Mouse (Mus musculus) forebrain, embryonic 14.5 days (tissue): ENCODE data around the gene Zscan12. TPM values are rescaled to one million over a fixed set of nuclear protein-coding genes. Genes with fewer than 3 reads are reported as not detected.

ENCODE experiments used
- ATAC-seq: fragments of 200-750 bp; cut with Nextera tagmentation; 2 replicates; pipeline ENCODE4 v1.8.0; 2017; ENCODE audit warnings: mild to moderate bottlenecking, moderate library complexity
- DNase-seq: peaks from one replicate; pipeline ENCODE4 v3.0.0-alpha.2; 2015; ENCODE audit warnings: low spot score
- H3K27ac ChIP-seq: fragments of 300-500 bp; sonication (generic); 2 replicates; pipeline ENCODE4 v1.5.1; 2014; ENCODE audit warnings: low read depth, mild to moderate bottlenecking, control low read depth, low read length, moderate library complexity
- H3K27me3 ChIP-seq: fragments of 300-500 bp; sonication (generic); replicated peaks from 2 replicates; pipeline ENCODE4 v1.6.1; 2014; ENCODE audit warnings: low read length, control low read depth, mixed read lengths; ENCODE audit not compliant: control insufficient read depth, insufficient read depth
- H3K36me3 ChIP-seq: fragments of 300-500 bp; sonication (generic); 2 replicates; pipeline ENCODE4 v1.6.1; 2014; ENCODE audit warnings: low read length, control low read depth; ENCODE audit not compliant: control insufficient read depth, insufficient read depth
- H3K4me1 ChIP-seq: fragments of 300-500 bp; sonication (generic); 2 replicates; pipeline ENCODE4 v1.6.1; 2014; ENCODE audit warnings: antibody characterized with exemption, low read length, control low read depth; ENCODE audit not compliant: control insufficient read depth, insufficient read depth
- H3K4me2 ChIP-seq: fragments of 300-500 bp; sonication (generic); 2 replicates; pipeline ENCODE4 v1.6.1; 2014; ENCODE audit warnings: mild to moderate bottlenecking, control low read depth, low read length
- H3K4me3 ChIP-seq: fragments of 300-500 bp; sonication (generic); 2 replicates; pipeline ENCODE4 v1.5.1; 2014; ENCODE audit warnings: low read depth, low read length, control low read depth
- H3K9ac ChIP-seq: fragments of 300-500 bp; sonication (generic); 2 replicates; pipeline ENCODE4 v1.6.1; 2014; ENCODE audit warnings: mild to moderate bottlenecking, low read length, control low read depth, moderate library complexity
- H3K9me3 ChIP-seq: fragments of 300-500 bp; sonication (generic); replicated peaks from 2 replicates; pipeline ENCODE4 v1.6.1; 2016; ENCODE audit warnings: low read length, control low read depth, mixed read lengths; ENCODE audit not compliant: control insufficient read depth
- WGBS: fragments of 180-500 bp; shearing (Covaris S2); extraction: QIAGEN DNeasy Blood & Tissue Kit; methylation state at CpG from one replicate; pipeline ENCODE4 v1.1.7; 2014; 5-methylcytosine and 5-hydroxymethylcytosine counted together
- polyA plus RNA-seq: library from polyadenylated mRNA; unstranded; fragments of >200 nt; fragmentation: Nextera tagmentation; extraction: Ambion mirVana; gene quantifications from 2 replicates; pipeline ENCODE4 v1.2.1, GENCODE M21; 2014

The Zscan12 gene
- 14.7 and 15.0 TPM in 2 replicates for polyA plus RNA-seq

GRCm38 (mm10) chr13:21362621-21363248, at the start of gene Zscan12:
Zscan12 (plus strand) TSS chr13:21362820.
- H3K4me1 ChIP-seq: peaks cover 18% of the 10 kb centered on the region
- DNase-seq (peak; percentile 98), ATAC-seq (peak; percentile 100)
- 0 out of 2 replicates have a peak within 1 kb of the TSS, but pooled peaks have one; percentile 39 for H3K27ac ChIP-seq
- WGBS: under 1% methylated on average over 29 of the region's 29 CpGs
- H3K4me2 ChIP-seq: peak within 1 kb of the TSS; percentile 62
- 0 out of 2 replicates have a peak, but pooled peaks cover 2% of the 10 kb centered on the region for H3K36me3 ChIP-seq
- H3K4me3 ChIP-seq: peak within 1 kb of the TSS; percentile 66
- peak within 1 kb of the TSS; percentile 85 for H3K9ac ChIP-seq
- H3K27me3 ChIP-seq: no peaks in the 10 kb centered on the region
- H3K9me3 ChIP-seq: no peaks in the 10 kb centered on the region

- no peaks in the 10 kb centered on the region for H3K9me3 ChIP-seq
- H3K4me3 ChIP-seq: no peak overlapping the region
- 54% methylated on average over 3 of the region's 5 CpGs for WGBS
- H3K4me2 ChIP-seq: no peak overlapping the region
- no peak overlapping the region for H3K27ac ChIP-seq
- H3K4me1 ChIP-seq: no peaks in the 10 kb centered on the region
- H3K36me3 ChIP-seq: no peaks in the 10 kb centered on the region
- no peaks in the 10 kb centered on the region for H3K27me3 ChIP-seq
- ATAC-seq: no peak
- no peak for DNase-seq
- H3K9ac ChIP-seq: no peak overlapping the region
Observed at GRCm38 (mm10) chr13:21312854-21313253, 49.8 kb upstream of the Zscan12 start.

DNA sequence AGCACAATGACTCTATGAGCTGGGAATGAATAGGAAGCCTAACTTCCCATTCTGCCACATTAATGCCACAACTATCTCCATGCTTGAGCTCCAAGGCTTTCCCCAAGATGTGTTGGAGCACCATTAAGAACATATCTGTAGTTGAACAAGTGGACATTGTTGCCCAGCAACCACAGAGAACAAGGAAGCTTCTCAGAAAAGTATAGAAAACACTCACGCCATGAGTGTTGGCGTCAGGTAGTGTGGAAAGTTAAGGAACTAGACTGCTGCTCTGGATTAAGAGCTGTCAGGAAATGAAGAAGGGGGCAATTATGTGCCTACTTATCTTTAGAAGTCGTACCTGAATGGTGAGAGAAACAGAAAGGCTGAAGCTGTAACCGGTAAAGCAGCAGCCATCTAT, 48.7 kb upstream of the Zscan12 start:
- Histone ChIP-seq H3K9ac (no peak overlapping the region), H3K27me3 (no peaks in the 10 kb centered on the region), H3K4me3 (no peak overlapping the region), H3K4me2 (no peak overlapping the region), H3K27ac (no peak overlapping the region), H3K36me3 (no peaks in the 10 kb centered on the region), H3K9me3 (no peaks in the 10 kb centered on the region), H3K4me1 (no peaks in the 10 kb centered on the region)
- no peak for ATAC-seq
- WGBS: 87% methylated on average over 4 of the region's 4 CpGs
- DNase-seq: no peak

DNA sequence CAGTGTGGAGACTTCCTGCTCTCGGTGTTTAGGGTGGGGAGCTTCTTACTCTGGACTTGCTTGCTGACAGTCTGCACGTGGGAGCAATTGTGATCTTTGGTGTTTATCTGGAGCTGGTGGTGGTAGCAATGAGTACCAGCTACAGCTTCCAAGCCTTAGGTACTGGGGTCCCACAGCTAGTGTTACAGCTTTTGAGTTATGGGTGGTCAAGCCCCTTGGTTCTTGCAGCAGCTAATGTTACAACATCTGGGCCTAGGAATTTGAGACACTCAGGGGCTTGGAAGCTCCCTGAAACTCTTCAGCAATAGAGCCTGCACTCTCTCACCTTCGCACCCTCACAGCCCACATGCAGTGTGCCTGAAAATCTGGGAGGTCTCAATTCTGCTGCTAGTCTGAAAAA, 42.4 kb upstream of the Zscan12 start:
- Histone ChIP-seq H3K4me1 (peaks cover 3% of the 10 kb centered on the region; the same call in 1 of the 2 replicates), H3K36me3 (no peaks in the 10 kb centered on the region), H3K9me3 (no peaks in the 10 kb centered on the region), H3K4me2 (no peak overlapping the region), H3K27me3 (no peaks in the 10 kb centered on the region), H3K4me3 (no peak overlapping the region), H3K9ac (no peak overlapping the region), H3K27ac (no peak overlapping the region)
- DNase-seq (no peak), ATAC-seq (no peak)
- 76% methylated on average over 3 of the region's 3 CpGs for WGBS

DNA sequence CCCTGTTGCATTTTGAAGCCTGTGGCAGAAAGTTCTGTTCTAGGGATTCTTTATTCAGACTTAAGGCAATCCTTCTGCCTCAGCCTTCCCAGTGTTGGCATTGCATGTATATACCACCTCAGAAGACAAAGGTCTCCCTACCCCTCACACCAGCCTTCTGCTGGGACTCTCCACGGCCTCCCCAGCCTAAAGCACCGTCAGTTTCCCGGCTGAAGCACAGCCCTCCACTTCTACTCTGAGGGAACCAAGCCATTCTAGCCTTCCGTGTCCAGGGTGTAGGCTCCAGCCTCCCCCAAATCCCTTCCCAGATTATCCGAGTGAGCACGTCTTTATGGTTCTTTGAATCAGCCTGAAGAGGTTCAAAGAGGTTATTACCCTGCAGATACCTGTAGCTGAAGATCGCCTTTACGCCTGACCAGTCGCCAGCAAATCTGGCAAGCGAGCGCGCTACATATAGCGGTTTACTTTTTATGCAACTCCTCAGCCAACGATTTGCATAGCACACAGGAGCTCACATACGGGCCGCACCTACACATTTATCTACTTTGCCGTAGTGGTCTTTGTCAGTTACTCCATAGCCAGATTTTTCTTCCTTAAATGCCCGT, 40.6 kb upstream of the Zscan12 start:
- peak overlapping the region; percentile 24 for H3K4me3 ChIP-seq
- WGBS: 2% methylated on average over 18 of the region's 18 CpGs
- H3K9ac ChIP-seq: peak overlapping the region; percentile 26
- DNase-seq (peak; percentile 17), ATAC-seq (no peak)
- no peak overlapping the region for H3K27ac ChIP-seq
- H3K4me1 ChIP-seq: peaks cover 3% of the 10 kb centered on the region; the same call in 1 of the 2 replicates
- no peaks in the 10 kb centered on the region for H3K27me3 ChIP-seq
- peak overlapping the region; percentile 42 for H3K4me2 ChIP-seq
- no peaks in the 10 kb centered on the region for H3K36me3 ChIP-seq
- no peaks in the 10 kb centered on the region for H3K9me3 ChIP-seq

DNA sequence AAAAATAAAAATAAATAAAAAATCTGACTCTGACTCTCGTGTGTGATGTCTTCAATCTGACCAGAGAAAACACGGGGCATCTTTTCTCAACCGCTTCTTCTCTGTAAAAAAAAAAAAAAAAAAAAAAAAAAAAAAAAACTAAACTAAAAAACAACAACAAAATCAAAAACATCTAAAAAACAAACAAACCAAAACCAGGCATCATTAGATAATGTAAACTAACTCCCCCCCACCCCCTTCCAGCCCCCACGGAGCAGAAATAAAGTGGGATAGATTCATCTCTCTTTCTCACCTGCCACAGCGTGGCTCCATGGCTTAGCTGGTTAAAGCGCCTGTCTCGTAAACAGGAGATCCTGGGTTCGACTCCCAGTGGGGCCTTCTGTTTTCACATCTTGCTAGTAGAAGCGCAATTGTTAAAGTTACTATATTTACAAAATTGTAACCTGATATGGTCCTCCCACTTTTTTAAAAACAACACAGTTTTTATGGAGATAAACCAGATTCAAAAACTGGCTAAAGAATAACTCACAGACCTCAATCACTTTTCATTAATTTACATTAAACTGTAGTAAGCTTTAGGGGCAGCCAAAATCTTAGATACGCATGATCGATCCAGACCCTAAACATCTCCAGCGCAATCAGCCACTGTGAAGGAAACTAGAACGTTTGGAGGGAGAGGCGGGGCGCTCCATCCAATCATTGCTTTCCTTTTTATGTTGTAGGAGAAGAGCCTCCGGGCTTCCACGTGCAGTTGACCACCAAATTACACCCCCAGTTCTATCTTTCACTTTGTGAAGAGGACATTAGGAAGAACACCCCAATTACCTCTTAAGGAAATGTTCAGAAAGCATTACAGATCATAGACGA, 39.9 kb upstream of the Zscan12 start:
- H3K4me1 ChIP-seq: peaks cover 3% of the 10 kb centered on the region; the same call in 1 of the 2 replicates
- ATAC-seq (0 out of 2 replicates have a peak, but pooled peaks have one; percentile 33), DNase-seq (peak; percentile 58)
- peak overlapping the region; percentile 24 for H3K4me3 ChIP-seq
- H3K27me3 ChIP-seq: no peaks in the 10 kb centered on the region
- peak overlapping the region; percentile 42 for H3K4me2 ChIP-seq
- no peak overlapping the region for H3K27ac ChIP-seq
- H3K9me3 ChIP-seq: no peaks in the 10 kb centered on the region
- H3K9ac ChIP-seq: no peak overlapping the region
- 9% methylated on average over 18 of the region's 18 CpGs for WGBS
- no peaks in the 10 kb centered on the region for H3K36me3 ChIP-seq

DNA sequence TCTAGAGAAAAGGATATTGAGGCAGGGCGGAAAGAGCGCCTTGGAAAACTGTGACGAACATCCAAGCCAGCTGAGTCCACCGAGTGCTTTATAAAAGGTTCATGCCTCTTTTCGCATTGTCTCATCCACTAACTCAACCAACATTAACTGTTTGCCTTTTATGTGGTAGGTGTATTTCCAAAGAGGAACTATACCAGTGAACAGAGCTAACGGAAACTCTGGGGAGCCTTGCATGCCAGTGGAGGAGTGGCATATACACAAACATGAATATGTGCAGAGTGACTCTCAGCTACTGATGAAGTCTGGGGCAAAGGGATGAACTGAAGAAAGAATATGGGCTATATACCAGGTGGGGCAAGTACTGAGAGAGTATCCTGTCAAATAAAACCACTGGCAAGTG, 39.2 kb upstream of the Zscan12 start:
- no peak for ATAC-seq
- no peak overlapping the region for H3K4me3 ChIP-seq
- peaks cover 3% of the 10 kb centered on the region; the same call in 1 of the 2 replicates for H3K4me1 ChIP-seq

DNA sequence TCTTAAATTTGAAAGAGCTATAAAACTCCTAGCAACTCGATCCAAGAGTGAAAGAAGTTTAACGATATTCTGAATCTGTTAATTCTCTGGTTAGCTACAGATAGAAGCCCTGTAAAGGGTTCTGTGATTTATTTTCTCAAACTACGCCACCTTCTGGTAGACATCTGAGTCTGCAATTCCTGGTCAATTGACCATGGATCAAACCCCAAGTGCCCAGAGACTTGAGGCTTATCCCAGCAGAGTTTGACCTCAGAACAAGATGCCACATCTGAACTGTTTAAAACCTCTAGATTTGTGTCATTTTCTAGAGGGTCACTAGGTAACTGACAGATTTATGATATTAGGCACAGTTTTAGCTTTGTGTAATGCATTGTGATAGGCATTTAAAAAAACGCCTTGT, 36.4 kb upstream of the Zscan12 start:
- Histone ChIP-seq H3K4me3 (peak overlapping the region; percentile 26; the same call in 1 of the 2 replicates), H3K27ac (no peak overlapping the region), H3K36me3 (no peaks in the 10 kb centered on the region), H3K27me3 (no peaks in the 10 kb centered on the region), H3K4me1 (peaks cover 3% of the 10 kb centered on the region; the same call in 1 of the 2 replicates), H3K9ac (no peak overlapping the region), H3K9me3 (no peaks in the 10 kb centered on the region), H3K4me2 (peak overlapping the region; percentile 47)
- 4% methylated on average over 4 of the region's 4 CpGs for WGBS
- ATAC-seq (peak; percentile 42; the same call in 1 of the 2 replicates), DNase-seq (peak; percentile 55)

More for the DNA sequence above, 39.2 kb upstream of the Zscan12 start:
- Histone ChIP-seq H3K27me3 (no peaks in the 10 kb centered on the region), H3K27ac (no peak overlapping the region), H3K4me2 (no peak overlapping the region), H3K36me3 (no peaks in the 10 kb centered on the region), H3K9me3 (no peaks in the 10 kb centered on the region), H3K9ac (no peak overlapping the region)
- WGBS: 61% methylated on average over 6 of the region's 6 CpGs
- DNase-seq: no peak
